Mouse (Mus musculus): ENCODE measurements around the gene Psme4. TPM values are rescaled to one million over a fixed set of nuclear protein-coding genes. Genes with fewer than 3 reads are reported as not detected.

Psme4 gene
- total RNA-seq, 2 experiments from 2014 or later = 41.7 to 50.0 TPM

- intact Hi-C loops (cut with DNase I) = no loop called here
- no peak for DNase-seq (ENCODE audit: low spot score in 2 of 2)
Measured at GRCm38 (mm10) chr11:30928079-30928478, 156.6 kb downstream of the Psme4 start.

DNA sequence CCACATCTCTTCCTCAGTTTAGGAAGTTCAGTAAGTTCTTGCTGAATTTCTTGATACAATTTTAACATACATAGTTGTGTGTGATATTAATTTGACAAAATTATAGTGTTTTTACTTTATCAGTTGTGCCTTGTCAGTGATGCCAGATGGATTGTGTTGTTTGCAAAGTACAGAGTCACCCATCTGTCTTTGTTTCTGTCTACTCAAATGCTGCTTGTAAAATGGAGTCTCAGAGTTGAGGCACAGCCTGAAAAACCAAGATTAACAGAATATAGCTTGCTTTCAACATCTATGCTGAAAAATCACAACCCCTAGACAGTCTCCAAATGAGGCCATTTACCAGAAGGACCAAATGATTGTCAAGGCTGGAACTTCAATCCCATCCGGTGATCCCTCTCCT, 157.0 kb downstream of the Psme4 start:
- intact Hi-C loops (cut with DNase I) = no loop called here
- DNase-seq (ENCODE audit: low spot score in 2 of 2) = no peak

Other genes starting within 250 kb of the Psme4 start
- 10 to 100 TPM; 22.7 to 28.2 TPM for gene Acyp2, start 122.1 kb upstream of the Psme4 start, total RNA-seq (2021)
- gene Gpr75, start 113.6 kb downstream of the Psme4 start, total RNA-seq (2021) = 10 to 100 TPM; 10.1 to 11.2 TPM
- gene Asb3, start 113.7 kb downstream of the Psme4 start, total RNA-seq (2021) = 10 to 100 TPM; 16.6 to 18.1 TPM
- gene Erlec1, start 182.6 kb downstream of the Psme4 start, total RNA-seq (2021) = 10 to 100 TPM; 62.5 to 62.6 TPM
- gene Chac2, start 214.6 kb downstream of the Psme4 start, total RNA-seq (2021) = 10 to 100 TPM; 13.0 to 15.3 TPM